In the genomic region with DNA sequence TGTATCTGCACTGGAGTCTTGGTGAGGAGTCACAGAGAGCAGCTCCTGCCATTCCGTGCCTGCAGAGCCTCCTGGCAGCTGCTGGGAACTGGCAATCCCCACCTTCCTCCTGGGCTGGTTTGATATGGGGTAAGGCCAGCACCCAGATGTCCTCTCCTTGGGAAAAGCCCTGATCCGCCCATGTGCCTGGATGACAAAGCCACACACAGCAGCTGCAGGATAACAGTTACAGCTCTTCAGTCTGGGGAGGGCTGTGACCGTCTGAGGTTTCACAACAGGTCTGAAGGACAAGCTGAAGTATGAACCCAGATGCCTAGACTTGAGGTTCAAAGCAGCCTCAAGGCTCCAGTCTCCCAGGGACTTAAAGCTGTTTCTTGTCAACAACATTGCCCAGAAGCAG, we compare ENCODE assay signal across 12 mouse cellular contexts. TPM values are rescaled to one million over a fixed set of nuclear protein-coding genes. Genes with fewer than 3 reads are reported as not detected.
DNase-seq lines count a peak whose midpoint lies in the region; ATAC-seq lines count a peak whose summit lies in the region.
"Had no signal": no experiment of that assay in that cellular context is flagged by ENCODE, and none has a peak within 500 bp of the region (broad histone marks: within the 10 kb centered on the region; RNA-seq: fewer than 3 reads in every experiment).

No protein-coding gene starts in this region.

- peak overlapping the region; percentile 58 for H3K27ac ChIP-seq in intestine, embryonic 16.5 days (ENCODE audit: low read length)
- H3K27ac ChIP-seq in intestine, embryonic 15.5 days: no peak overlapping the region
- peak overlapping the region; percentile 90 for H3K27ac ChIP-seq in liver, embryonic 12.5 days
- H3K27ac ChIP-seq: limb, embryonic 13.5 days had no signal

- no peak overlapping the region for H3K4me3 ChIP-seq in intestine, embryonic 16.5 days (ENCODE audit: low read length)
- H3K4me3 ChIP-seq in intestine, embryonic 15.5 days (replicated peaks): no peak overlapping the region
- H3K4me3 ChIP-seq in liver, embryonic 12.5 days: no peak overlapping the region
- H3K4me3 ChIP-seq: limb, embryonic 13.5 days had no signal

- no peaks in the 10 kb centered on the region for H3K9me3 ChIP-seq in intestine, embryonic 16.5 days (ENCODE audit: control insufficient read depth, low read length)
- H3K9me3 ChIP-seq in intestine, embryonic 15.5 days: no peaks in the 10 kb centered on the region
- no peaks in the 10 kb centered on the region for H3K9me3 ChIP-seq in liver, embryonic 12.5 days (replicated peaks)
- H3K9me3 ChIP-seq: limb, embryonic 13.5 days had no signal

- no peaks in the 10 kb centered on the region for H3K36me3 ChIP-seq in intestine, embryonic 16.5 days (ENCODE audit: control insufficient read depth, insufficient read depth, low read length)
- no peaks in the 10 kb centered on the region for H3K36me3 ChIP-seq in intestine, embryonic 15.5 days
- peaks cover 7% of the 10 kb centered on the region for H3K36me3 ChIP-seq in liver, embryonic 12.5 days
- H3K36me3 ChIP-seq: limb, embryonic 13.5 days had no signal

- H3K4me1 ChIP-seq in intestine, embryonic 16.5 days (ENCODE audit: control insufficient read depth, insufficient read depth, low read length): peaks cover 74% of the 10 kb centered on the region
- peaks cover 69% of the 10 kb centered on the region for H3K4me1 ChIP-seq in intestine, embryonic 15.5 days (replicated peaks)
- H3K4me1 ChIP-seq in liver, embryonic 12.5 days: peaks cover 99% of the 10 kb centered on the region

- no peaks in the 10 kb centered on the region for H3K27me3 ChIP-seq in intestine, embryonic 16.5 days (replicated peaks; ENCODE audit: control insufficient read depth, insufficient read depth, low read length)
- no peaks in the 10 kb centered on the region for H3K27me3 ChIP-seq in intestine, embryonic 15.5 days (replicated peaks)
- 0 out of 2 replicates have a peak, but pooled peaks cover 3% of the 10 kb centered on the region for H3K27me3 ChIP-seq in liver, embryonic 12.5 days (replicated peaks)

- peak overlapping the region; percentile 35; the same call in 1 of the 2 replicates for H3K9ac ChIP-seq in intestine, embryonic 16.5 days (ENCODE audit: low read depth, low read length)
- no peak overlapping the region for H3K9ac ChIP-seq in intestine, embryonic 15.5 days
- H3K9ac ChIP-seq in liver, embryonic 12.5 days: peak overlapping the region; percentile 42
- H3K9ac ChIP-seq: forebrain, postnatal 0 days; limb, embryonic 13.5 days had no signal

- peak; percentile 12 to 62 for DNase-seq in adrenal gland, postnatal 36 days
- no peak for DNase-seq in frontal cortex, postnatal 14 days (ENCODE audit: low spot score in 2 of 2)
- no peak for DNase-seq in kidney, adult 18-20 months
- no peak for DNase-seq in cerebellum, adult 9-11 months
- DNase-seq: forebrain, postnatal 0 days; layer of hippocampus, adult 9-11 months had no signal

- no peak for ATAC-seq in intestine, embryonic 16.5 days
- no peak for ATAC-seq in intestine, embryonic 15.5 days
- peak; percentile 68 for ATAC-seq in liver, embryonic 12.5 days
- ATAC-seq in megakaryocyte-erythroid progenitor cell, adult 5-6 weeks (replicated peaks; ENCODE audit: low FRiP score, low TSS enrichment, poor library complexity, severe bottlenecking): peak; percentile 53
- ATAC-seq: CD4-positive, CD25-positive, alpha-beta regulatory T cell, adult 4 months had no signal

- WGBS in intestine, embryonic 16.5 days: 77% methylated on average over 3 of the region's 3 CpGs
- 59% methylated on average over 3 of the region's 3 CpGs for WGBS in intestine, embryonic 15.5 days
- WGBS in liver, embryonic 12.5 days (ENCODE audit: insufficient replicate concordance): 56% methylated on average over 3 of the region's 3 CpGs

- H3K4me2 ChIP-seq in intestine, embryonic 16.5 days (ENCODE audit: low read depth, low read length): no peak overlapping the region
- no peak overlapping the region for H3K4me2 ChIP-seq in intestine, embryonic 15.5 days (replicated peaks)
- peak overlapping the region; percentile 91 for H3K4me2 ChIP-seq in liver, embryonic 12.5 days
- H3K4me2 ChIP-seq: limb, embryonic 13.5 days had no signal

RNA-seq across cellular contexts. Expression of gene Cd82, which starts 6.8 kb away (rescaled TPM):
- polyA plus RNA-seq in intestine, embryonic 16.5 days (2015; fragmentation: Nextera tagmentation; extraction: Ambion mirVana): 171 and 180 TPM in 2 replicates
- polyA plus RNA-seq in intestine, embryonic 15.5 days (2015; fragmentation: Nextera tagmentation; extraction: Ambion mirVana): 106 and 127 TPM in 2 replicates
- 10 to 100 TPM; 34.6 to 63.8 TPM for total RNA-seq in adrenal gland, postnatal 36 days (2021)
- polyA plus RNA-seq in liver, embryonic 12.5 days (2016; fragmentation: Nextera tagmentation; extraction: Ambion mirVana): 46.2 and 49.4 TPM in 2 replicates
- 105 and 123 TPM in 2 replicates for total RNA-seq in megakaryocyte-erythroid progenitor cell, adult 5-6 weeks (2014; fragmentation: Nextera tagmentation)
- 66.1 and 86.4 TPM in 2 replicates for total RNA-seq in megakaryocyte-erythroid progenitor cell, adult 5-6 weeks (2017)

Comparison
In these comparisons a context has a peak if more than half of its experiments do, and no peak if none do; other contexts are left out.
1. ATAC-seq: peak in liver, embryonic 12.5 days (single experiment) and megakaryocyte-erythroid progenitor cell, adult 5-6 weeks (single experiment); none in intestine, embryonic 16.5 days (single experiment) and intestine, embryonic 15.5 days (single experiment).
2. DNase-seq: peak in adrenal gland, postnatal 36 days (2 of 2); none in frontal cortex, postnatal 14 days (0 of 2), kidney, adult 18-20 months (single experiment) and cerebellum, adult 9-11 months (single experiment).